Mouse (Mus musculus): ENCODE results near the gene Lpar3. TPM values are rescaled to one million over a fixed set of nuclear protein-coding genes. Genes with fewer than 3 reads are reported as not detected.

The Lpar3 gene
- polyA plus RNA-seq, 1 experiment = not detected

GRCm38 (mm10) chr3:146189933-146190332 lies 30.8 kb upstream of the Lpar3 start:
- Histone ChIP-seq H3K4me3 (replicated peaks) (no peak overlapping the region), H3K27me3 (replicated peaks) (peaks cover 6% of the 10 kb centered on the region), H3K9me3 (no peaks in the 10 kb centered on the region), H3K36me3 (replicated peaks; ENCODE audit: low read length) (no peaks in the 10 kb centered on the region), H3K4me1 (peaks cover 4% of the 10 kb centered on the region; the same call in 1 of the 2 replicates)
- TF ChIP-seq FLI1 (IDR thresholded peaks at IDR 0.05; ENCODE audit: low read length) = no peak
- no peak for TF ChIP-seq GATA1 (IDR thresholded peaks at IDR 0.05; ENCODE audit: borderline replicate concordance, low read length)

DNA sequence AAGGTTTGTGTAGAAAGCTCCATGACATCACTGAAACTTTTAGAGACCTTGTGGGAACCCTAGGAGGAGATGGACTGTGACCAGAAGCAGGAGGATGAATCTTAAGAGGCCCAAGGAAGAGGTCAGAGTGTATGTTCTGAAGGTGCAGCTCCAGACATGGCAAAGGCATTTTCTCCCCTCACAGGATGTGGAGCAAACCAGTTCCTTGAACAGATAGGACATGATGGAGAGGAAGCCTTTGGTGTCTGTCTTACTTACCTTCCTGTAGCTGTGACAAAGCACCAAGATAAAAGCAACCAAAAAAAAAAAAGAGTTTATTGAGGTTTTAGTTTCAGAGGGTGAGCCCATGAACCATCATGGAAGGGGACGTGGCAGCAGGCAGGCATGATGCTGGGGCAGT lies 28.3 kb upstream of the Lpar3 start:
- no peak overlapping the region for H3K4me3 ChIP-seq (replicated peaks)
- TF ChIP-seq FLI1 (IDR thresholded peaks at IDR 0.05; ENCODE audit: low read length) = no peak
- no peak for TF ChIP-seq GATA1 (IDR thresholded peaks at IDR 0.05; ENCODE audit: borderline replicate concordance, low read length)
- H3K9me3 ChIP-seq = no peaks in the 10 kb centered on the region
- H3K4me1 ChIP-seq = peaks cover 4% of the 10 kb centered on the region; the same call in 1 of the 2 replicates
- no peaks in the 10 kb centered on the region for H3K36me3 ChIP-seq (replicated peaks; ENCODE audit: low read length)
- peaks cover 6% of the 10 kb centered on the region for H3K27me3 ChIP-seq (replicated peaks)

DNA sequence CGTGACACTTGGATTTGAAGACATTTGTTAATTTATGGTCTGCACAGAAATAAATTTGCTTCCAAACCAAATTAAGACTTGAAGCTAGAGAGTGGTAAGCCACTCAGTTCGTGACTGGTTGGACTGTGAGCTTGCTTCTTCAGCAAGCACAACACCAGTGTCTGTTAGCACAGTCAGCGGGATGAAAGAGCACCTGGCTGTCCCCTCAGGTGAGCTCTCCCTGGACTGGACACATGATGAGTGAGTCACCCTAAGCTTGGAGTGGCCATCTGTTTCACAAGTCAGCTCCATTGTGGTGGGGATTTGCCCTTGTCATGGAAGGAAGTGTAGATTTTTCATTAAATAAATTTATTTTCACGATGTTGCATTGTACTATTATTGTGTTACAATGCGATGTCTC lies 25.6 kb upstream of the Lpar3 start:
- no peak for TF ChIP-seq FLI1 (IDR thresholded peaks at IDR 0.05; ENCODE audit: low read length)
- TF ChIP-seq GATA1 (IDR thresholded peaks at IDR 0.05; ENCODE audit: borderline replicate concordance, low read length) = no peak

DNA sequence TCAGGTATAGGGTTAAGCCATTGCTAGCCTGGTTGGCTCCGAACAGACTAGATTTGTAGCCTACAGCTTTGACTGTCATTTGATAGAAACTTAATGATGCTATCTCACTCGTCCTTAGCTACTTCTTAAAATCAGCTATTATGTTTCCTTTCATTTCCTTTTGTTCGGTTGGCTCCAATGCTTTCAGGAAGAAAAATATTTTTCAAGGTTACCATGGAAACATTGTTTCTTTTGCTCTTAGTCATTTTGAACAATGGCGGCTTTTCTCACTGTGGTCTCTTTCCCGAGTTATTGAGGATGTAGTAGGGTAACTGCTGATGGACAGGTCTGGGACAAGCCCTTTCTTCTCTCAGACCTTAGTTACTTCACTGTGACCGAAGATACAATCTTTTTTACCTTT lies 24.5 kb upstream of the Lpar3 start:
- Histone ChIP-seq H3K36me3 (replicated peaks; ENCODE audit: low read length) (no peaks in the 10 kb centered on the region), H3K4me3 (replicated peaks) (no peak overlapping the region), H3K4me1 (peaks cover 4% of the 10 kb centered on the region; the same call in 1 of the 2 replicates), H3K27me3 (replicated peaks) (peaks cover 5% of the 10 kb centered on the region), H3K9me3 (no peaks in the 10 kb centered on the region)
- no peak for TF ChIP-seq GATA1 (IDR thresholded peaks at IDR 0.05; ENCODE audit: borderline replicate concordance, low read length)
- no peak for TF ChIP-seq FLI1 (IDR thresholded peaks at IDR 0.05; ENCODE audit: low read length)

More for the DNA sequence above, 25.6 kb upstream of the Lpar3 start:
- Histone ChIP-seq H3K36me3 (replicated peaks; ENCODE audit: low read length) (no peaks in the 10 kb centered on the region), H3K9me3 (no peaks in the 10 kb centered on the region), H3K4me1 (peaks cover 4% of the 10 kb centered on the region; the same call in 1 of the 2 replicates), H3K27me3 (replicated peaks) (peaks cover 8% of the 10 kb centered on the region), H3K4me3 (replicated peaks) (no peak overlapping the region)

- Histone ChIP-seq H3K4me3 (replicated peaks) (no peak overlapping the region), H3K9me3 (no peaks in the 10 kb centered on the region), H3K4me1 (peaks cover 4% of the 10 kb centered on the region; the same call in 1 of the 2 replicates), H3K36me3 (replicated peaks; ENCODE audit: low read length) (no peaks in the 10 kb centered on the region), H3K27me3 (replicated peaks) (peaks cover 3% of the 10 kb centered on the region)
- TF ChIP-seq FLI1 (IDR thresholded peaks at IDR 0.05; ENCODE audit: low read length) (no peak), GATA1 (IDR thresholded peaks at IDR 0.05; ENCODE audit: borderline replicate concordance, low read length) (no peak)
Measured at GRCm38 (mm10) chr3:146196780-146197743, 23.7 kb upstream of the Lpar3 start.

DNA sequence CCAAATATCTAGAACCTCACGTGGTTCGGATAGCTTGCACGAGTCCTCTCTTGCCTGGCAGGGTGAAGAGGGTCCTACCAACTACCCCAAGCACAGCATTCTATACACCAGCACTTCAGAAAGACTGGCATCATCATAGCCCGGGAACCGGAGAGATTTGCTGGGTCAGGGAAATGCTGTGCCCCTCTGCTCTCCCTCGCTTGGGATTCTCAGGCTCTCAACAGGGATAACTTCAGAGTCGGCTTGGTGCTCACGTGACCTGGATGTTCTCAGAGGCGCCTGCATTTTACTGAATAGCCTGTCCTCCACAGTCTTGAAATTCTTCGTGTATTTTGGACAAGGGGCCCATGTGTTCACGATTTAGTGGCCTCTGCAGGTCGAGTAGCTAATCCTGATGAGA lies 23.0 kb upstream of the Lpar3 start:
- H3K4me3 ChIP-seq (replicated peaks) = no peak overlapping the region
- TF ChIP-seq GATA1 (IDR thresholded peaks at IDR 0.05; ENCODE audit: borderline replicate concordance, low read length) = no peak

DNA sequence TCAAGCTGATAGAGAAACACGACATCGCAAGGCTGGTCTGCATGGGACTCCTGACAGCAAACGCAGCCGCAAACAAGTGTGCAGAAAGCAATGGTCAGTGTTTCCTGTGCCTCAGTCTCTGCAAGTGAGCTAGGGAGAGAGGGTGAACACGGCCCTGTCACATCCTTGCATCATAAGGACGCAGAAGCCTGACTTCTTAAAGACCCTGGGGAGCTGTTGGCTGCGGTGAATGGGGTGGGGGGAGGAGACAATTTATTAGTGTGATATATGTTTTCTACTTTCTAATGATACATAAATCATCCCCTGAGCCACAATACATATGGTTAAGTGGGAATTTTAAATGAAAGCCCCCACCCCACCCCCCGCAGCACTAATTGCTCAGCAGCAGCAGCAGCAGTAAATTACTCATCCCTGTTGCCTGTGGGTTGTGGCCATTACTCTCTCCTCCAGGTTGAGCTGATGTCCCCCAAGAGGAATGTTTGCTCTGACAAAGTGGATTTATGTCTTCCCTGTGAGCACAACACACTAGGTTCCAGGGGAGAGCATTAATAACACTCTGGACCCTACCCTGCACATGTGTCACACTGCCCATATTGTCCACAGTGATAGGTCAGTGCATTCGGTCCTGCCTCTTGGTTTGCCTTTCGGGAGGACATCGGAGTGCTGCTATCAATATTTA lies 21.8 kb upstream of the Lpar3 start:
- TF ChIP-seq GATA1 (IDR thresholded peaks at IDR 0.05; ENCODE audit: borderline replicate concordance, low read length) = no peak
- no peak for TF ChIP-seq FLI1 (IDR thresholded peaks at IDR 0.05; ENCODE audit: low read length)
- H3K27me3 ChIP-seq (replicated peaks) = peaks cover 2% of the 10 kb centered on the region

More for the DNA sequence above, 23.0 kb upstream of the Lpar3 start:
- Histone ChIP-seq H3K9me3 (no peaks in the 10 kb centered on the region), H3K4me1 (no peaks in the 10 kb centered on the region; the same call in 1 of the 2 replicates), H3K36me3 (replicated peaks; ENCODE audit: low read length) (no peaks in the 10 kb centered on the region), H3K27me3 (replicated peaks) (peaks cover 2% of the 10 kb centered on the region)

DNA sequence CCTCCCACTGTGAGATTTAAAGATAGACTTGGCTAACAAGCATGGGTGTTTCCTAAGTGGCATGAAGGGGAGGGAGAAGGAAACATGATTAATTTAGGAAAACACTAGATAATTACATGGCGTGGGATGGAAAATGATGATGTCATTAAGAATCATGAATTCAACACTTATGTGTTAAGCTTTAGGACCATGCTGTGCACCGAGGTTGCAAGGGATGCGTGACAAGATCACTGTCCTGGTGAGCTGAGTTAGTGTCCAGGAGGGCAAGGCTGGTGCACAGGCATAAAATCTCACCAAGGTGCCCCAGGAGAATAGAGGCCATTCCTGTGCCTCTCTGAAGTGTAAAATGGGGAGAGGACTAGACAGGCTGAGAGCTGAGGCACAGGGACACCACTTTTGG lies 21.3 kb upstream of the Lpar3 start:
- no peaks in the 10 kb centered on the region for H3K4me1 ChIP-seq
- H3K9me3 ChIP-seq = no peaks in the 10 kb centered on the region
- H3K36me3 ChIP-seq (replicated peaks; ENCODE audit: low read length) = no peaks in the 10 kb centered on the region
- no peak overlapping the region for H3K4me3 ChIP-seq (replicated peaks)
- TF ChIP-seq FLI1 (IDR thresholded peaks at IDR 0.05; ENCODE audit: low read length) (no peak), GATA1 (IDR thresholded peaks at IDR 0.05; ENCODE audit: borderline replicate concordance, low read length) (no peak)
- peaks cover 2% of the 10 kb centered on the region for H3K27me3 ChIP-seq (replicated peaks)

More for the DNA sequence above, 21.8 kb upstream of the Lpar3 start:
- Histone ChIP-seq H3K4me1 (no peaks in the 10 kb centered on the region), H3K36me3 (replicated peaks; ENCODE audit: low read length) (no peaks in the 10 kb centered on the region), H3K9me3 (no peaks in the 10 kb centered on the region), H3K4me3 (replicated peaks) (no peak overlapping the region)

DNA sequence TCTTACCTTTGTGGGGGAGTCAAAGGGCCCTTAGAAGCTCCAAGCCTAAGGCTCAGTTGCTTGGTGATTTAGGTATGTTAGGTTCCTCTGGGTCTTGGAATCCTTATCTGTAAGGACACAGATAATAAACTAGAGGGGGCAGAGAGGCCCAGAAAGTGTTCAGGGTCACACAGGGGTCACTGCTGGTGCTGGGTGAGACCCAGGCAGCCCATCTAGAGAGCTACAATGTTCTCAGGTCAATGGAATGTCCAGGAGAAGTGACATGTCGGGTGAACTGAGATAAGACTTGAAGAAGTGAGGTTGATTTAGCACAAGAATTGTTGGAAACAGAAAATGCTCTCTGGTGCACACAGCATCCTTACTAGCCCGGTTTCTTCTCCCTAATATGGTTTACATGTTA lies 16.4 kb upstream of the Lpar3 start:
- Histone ChIP-seq H3K9me3 (no peaks in the 10 kb centered on the region), H3K27me3 (replicated peaks) (peaks cover 4% of the 10 kb centered on the region), H3K36me3 (replicated peaks; ENCODE audit: low read length) (no peaks in the 10 kb centered on the region), H3K4me3 (replicated peaks) (no peak overlapping the region), H3K4me1 (no peaks in the 10 kb centered on the region)
- TF ChIP-seq FLI1 (IDR thresholded peaks at IDR 0.05; ENCODE audit: low read length) = no peak
- no peak for TF ChIP-seq GATA1 (IDR thresholded peaks at IDR 0.05; ENCODE audit: borderline replicate concordance, low read length)

GRCm38 (mm10) chr3:146205305-146205704 lies 15.5 kb upstream of the Lpar3 start:
- Histone ChIP-seq H3K4me1 (no peaks in the 10 kb centered on the region), H3K4me3 (replicated peaks) (no peak overlapping the region), H3K9me3 (no peaks in the 10 kb centered on the region), H3K36me3 (replicated peaks; ENCODE audit: low read length) (no peaks in the 10 kb centered on the region), H3K27me3 (replicated peaks) (peaks cover 2% of the 10 kb centered on the region)
- TF ChIP-seq GATA1 (IDR thresholded peaks at IDR 0.05; ENCODE audit: borderline replicate concordance, low read length) = no peak
- TF ChIP-seq FLI1 (IDR thresholded peaks at IDR 0.05; ENCODE audit: low read length) = no peak
